Mouse (Mus musculus) liver, postnatal 0 days (tissue): ENCODE measurements around the gene Sdk1.

Experiments
- CTCF ChIP-seq: sonication (generic); IDR thresholded peaks from 2 replicates; pipeline ENCODE4 v1.5.1; 2016; ENCODE audit warnings: antibody characterized with exemption, low read depth
- EP300 ChIP-seq: IDR thresholded peaks from 2 replicates; pipeline ENCODE4 v1.6.1; 2016; ENCODE audit warnings: antibody characterized with exemption, low read depth, mild to moderate bottlenecking

DNA sequence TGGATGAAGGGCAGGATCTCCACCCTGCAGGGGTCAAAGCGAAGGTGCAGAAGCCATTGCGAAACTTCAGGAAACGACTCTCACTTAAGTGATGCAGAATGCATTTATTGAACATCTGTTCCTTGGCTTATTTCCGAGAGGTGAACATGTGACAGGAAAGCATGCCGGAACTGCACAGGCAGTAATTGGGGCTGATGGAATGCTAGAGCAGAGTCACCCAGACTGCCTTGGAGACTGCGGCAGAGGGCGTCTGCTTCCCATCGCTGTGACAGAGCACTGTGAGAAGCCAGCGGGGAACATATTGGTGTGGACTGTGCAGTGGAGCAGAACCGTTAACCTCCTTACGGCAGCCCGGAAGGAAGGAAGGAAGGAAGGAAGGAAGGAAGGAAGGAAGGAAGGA, 783.2 kb downstream of the Sdk1 start:
- TF ChIP-seq CTCF, result no peak
- TF ChIP-seq EP300, result no peak
